Mouse (Mus musculus) kidney, postnatal 10 days (tissue): ENCODE measurements around the gene Slc48a1.

ENCODE experiments used
- DNase-seq: peaks from one replicate; pipeline ENCODE4 v3.0.0; 2021; ENCODE audit warnings: mixed read lengths

Slc48a1 gene

GRCm38 (mm10) chr15:97828901-97829338, 50.6 kb downstream of the Slc48a1 start:
- peak; percentile 64 for DNase-seq

DNA sequence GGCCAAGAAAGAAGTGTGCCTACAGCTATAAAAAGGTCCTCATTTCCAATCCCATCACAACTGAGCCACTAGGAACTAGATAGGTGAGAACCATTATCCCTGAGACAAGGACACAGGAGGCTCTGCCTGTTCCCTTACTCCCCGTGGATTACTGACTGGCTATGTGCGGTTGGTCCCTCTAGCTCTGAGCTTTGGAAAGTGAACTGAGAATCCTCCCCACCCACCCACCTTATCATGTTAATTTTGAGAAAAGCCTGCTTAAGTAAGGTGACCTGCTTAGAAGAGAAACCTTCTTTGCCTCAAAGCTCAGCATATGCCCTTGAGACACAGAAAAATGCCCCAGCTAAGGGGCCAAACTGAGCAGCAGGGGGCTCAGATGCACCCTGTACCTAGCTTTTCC, 51.1 kb downstream of the Slc48a1 start:
- no peak for DNase-seq

DNA sequence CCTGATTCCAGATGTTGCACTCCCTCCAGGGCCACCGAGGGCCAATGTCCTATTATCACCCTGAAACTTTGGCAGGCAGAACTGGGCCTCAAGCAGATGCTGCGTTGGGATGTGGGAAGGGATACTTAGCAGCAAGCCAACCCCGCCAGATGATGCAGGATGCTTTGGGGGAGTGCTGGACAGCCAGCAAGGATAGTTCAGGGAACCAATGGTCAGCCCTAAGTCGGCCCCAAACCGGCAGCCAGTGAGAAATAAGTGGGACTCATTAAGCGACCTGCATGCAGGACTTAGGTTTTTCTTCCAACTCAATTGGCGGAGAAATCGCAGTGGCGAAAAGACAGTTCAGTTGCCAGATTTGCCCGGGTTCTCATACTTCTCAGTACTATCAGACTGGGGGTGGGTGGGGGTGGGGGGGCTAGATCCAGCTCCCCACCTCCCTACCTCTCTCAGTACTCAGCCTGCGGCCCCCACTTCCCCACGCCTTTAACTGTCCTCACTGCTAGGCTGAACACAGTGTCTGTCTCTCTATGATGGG, 52.0 kb downstream of the Slc48a1 start:
- peak; percentile 47 for DNase-seq

GRCm38 (mm10) chr15:97830788-97831241, 52.5 kb downstream of the Slc48a1 start:
- DNase-seq: peak; percentile 74

DNA sequence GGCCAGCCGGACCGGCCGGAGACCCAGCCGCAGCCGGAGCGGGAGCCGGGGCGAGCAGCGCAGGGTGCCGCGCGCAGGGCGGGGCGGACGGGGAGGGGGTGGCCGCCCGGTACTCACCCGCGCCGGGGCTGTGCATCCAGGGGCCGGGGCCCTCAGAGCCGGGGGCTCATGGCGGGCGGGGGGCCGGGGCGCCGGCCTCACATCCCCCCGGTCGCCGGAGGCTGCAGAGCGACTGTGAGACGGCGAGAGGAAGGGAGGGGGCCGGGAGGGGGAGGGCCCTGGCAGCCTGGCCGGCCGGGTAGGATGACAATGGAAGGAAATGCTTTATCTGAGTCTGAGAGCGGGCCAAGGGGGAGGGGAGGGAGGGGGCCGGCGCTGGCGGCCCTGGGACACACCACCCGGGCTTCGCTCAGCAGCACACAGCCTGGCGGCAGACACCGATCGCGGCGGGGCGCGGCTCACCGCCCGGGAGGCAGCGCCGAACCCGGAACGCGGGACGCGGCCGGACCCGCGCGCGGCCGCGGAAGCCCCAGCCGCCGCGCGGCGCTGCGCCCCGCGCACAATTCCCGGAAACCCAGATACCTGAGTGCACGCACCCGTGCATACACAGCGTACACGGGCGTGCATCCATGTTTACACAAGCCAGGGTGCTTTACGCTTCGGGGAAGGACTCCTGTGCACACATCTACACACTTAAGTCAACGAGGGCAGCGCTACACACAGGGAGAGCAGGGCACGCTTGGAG, 53.1 kb downstream of the Slc48a1 start:
- peak; percentile 89 for DNase-seq

DNA sequence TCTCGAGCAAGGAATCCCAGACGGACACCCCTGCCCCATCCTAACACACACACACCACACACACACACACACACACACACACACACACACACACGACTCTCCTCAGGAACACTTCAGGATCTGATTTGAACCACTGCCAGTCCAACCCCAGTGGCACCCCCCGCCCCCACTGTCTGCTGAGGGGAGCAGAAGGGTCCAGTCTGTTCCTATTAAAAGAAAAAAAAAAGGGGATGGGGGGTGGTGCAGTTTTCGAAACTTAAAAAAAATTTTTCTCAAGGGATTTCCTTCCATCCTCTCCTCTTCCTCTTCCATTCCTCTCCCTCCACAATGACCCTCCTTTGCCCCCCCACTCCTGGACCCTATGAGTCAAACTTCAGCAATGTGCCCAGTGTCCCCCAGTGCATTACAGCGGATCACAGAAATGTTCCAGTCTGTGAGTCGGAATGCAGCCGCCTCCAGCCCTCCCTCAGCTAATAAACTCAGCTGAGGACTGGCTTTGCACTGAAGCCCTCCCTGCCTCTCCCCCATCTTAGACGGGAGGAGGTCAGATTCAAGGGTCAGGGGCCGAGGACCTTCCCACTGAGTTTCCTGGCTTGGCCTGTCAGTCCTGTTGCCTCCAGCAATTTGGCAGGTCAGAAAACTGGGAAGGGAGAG, 53.8 kb downstream of the Slc48a1 start:
- DNase-seq: peak; percentile 80

DNA sequence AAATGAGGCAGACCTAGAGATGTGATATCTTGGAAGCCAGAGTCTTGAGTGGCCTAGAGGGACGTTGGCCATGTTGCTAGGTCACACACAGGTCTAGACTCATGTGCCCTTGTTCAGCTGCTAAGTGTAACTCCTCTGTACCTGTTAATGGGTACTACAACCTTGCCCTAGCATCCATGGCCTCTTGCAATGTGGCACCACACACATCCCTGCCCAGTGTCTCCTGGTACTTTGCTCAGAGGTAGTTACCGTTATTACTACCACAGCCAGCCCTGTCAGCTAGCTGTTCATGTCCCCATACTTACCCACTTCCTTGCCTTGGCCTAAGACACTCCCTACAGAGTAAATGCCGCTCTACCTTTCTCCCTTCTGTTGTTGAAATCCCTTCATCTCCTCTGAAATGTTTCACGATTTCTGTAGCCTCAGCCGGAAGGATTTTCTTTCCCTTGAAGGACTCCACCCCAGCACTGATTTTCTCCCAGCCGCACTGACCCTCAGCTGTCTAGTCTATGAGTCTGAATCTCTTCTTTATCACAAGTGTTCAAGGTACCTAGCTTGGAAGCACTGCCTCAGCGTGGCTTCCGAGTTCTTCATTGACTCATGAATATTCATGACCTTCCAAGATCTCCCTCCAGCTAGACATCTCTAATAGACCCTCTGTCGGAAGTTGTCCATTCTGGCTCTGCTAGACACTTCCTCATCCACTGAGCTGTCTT, 54.6 kb downstream of the Slc48a1 start:
- no peak for DNase-seq

DNA sequence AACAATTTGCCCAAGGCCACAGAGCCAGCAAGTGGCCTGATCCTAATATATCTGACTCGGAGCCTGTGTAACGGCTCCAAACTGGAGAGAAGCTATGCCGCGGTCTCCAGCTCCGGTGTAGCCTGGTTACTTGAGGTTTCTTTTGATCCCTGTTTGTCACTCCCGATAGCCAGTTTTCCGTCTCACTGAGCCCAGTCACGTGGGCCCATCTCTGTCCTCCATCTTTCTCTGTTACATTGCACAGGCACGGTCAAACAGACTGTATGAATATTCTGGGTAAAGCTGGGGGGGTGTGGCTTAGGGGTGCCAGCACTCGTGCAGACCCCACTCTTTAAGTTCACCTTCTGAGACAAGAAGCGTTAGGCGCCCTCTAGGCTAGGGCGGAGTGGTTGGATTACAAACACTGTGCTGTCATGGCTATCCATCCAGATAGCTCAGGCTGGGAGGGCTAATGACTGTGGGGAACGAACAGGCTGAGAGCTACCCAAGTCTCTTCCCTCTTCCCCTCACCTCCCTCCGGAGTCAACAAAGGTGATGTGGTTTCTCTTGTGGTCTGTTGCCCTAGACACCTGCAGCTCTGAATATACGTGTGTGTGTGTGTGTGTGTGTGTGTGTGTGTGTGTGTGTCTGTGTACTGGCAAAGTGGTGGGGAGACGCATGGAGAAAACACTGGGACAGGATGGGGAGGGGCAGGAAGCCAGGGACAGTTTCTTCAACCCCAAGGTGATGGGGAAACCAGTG, 58.0 kb downstream of the Slc48a1 start:
- DNase-seq: no peak

DNA sequence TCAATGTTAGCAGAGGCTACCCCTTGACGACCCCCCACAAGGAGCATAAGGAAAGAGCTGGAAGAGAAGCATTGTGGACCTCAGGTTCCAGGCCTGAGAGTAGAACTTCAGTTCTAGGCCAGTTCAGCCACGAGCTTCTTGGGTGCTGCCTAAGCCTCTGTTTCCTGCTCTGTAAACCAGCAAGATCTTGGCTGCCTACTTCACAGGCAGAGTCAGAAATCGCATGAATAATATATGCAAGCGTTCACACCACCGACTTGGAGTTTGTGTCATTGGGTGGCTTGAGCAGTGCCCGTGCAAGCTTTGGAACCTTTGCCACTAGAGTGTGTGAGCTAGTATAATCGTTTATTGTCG, 58.6 kb downstream of the Slc48a1 start:
- DNase-seq: no peak

DNA sequence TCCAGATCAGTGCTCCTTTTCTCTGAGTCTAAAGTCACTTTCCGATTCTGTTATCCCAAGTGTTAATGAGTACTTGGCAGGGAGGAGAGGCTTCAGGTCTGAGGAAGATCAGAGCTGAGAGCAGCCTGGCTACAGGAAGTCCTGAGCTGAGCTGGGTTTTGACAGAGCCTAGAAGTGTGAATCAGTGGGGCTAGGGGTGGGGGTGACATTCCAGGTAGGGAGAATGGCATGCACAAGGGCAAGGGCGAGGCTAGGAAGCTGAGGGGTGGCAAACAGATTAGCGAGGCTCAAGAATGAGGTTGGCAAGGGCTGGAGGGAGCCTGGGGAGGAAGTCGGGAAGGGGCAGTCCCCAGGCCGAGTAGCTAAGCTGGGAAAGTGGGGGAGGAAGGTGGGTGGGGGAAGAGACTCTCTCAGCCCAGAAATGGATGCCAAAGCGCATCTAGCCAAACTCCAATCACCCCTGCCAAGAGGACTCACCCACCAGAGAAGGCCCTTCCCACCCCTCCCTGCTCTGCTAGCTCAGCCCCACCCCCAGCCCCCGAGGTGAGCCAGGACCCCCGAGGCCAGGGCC, 59.3 kb downstream of the Slc48a1 start:
- peak; percentile 57 for DNase-seq

DNA sequence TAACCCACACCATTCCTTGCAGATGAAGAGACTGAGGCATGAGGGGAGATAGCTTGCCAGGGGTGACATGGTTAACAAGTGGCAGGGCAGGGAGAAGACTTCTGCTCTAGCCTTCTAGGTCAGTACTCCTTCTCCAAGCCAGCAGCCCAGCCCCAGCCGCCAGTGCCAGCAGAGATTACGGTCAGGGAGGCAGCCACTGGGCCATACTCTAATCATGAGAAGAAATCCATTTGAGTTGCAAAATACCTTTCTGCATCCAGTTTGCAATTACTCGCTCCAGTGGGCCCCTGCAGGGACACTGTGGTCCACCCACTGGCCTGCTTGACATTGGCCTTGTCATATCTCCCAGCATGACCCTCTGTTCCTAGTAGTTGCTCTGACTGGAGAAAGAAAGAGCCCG, 60.1 kb downstream of the Slc48a1 start:
- peak; percentile 44 for DNase-seq

DNA sequence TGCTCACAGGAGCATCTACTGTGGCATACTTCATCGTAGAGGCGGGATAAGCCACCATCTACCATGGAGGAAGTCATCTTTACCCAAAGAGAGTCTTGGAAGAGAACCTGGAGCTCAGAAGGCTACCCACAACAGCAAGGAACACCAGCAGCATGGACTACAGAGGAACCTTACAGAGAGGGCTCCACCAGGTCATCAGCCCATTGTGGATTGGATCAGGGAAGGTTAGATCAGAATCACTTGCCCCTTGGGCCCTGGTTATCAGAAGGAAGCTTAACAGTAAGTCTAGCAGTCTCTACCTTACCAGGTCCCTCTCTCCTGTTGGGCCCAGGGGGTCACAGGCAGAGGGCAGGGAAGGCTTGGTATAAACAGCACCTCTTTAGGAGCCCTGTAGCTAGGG, 60.7 kb downstream of the Slc48a1 start:
- no peak for DNase-seq

DNA sequence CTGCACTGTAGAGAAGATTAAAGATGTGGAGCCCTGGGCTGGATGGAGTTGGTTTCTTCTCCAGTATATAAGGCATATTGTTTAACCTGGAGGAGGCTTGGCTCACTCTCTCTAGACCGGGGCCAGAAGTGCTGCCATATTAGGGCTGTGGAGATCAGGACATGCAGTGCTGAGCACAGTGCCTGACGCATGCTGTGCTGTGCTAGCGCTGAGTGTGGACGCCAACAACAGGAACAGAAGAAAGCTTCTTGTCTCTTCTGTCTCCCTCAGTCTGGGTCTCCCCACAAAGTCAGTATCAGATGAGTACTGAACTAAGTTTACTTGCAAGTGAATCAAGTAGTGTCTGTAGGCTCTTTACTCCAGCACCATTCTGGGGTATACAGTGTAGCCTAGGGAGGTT, 61.2 kb downstream of the Slc48a1 start:
- no peak for DNase-seq

- DNase-seq: peak; percentile 91
These were observed 61.7 kb downstream of the Slc48a1 start for GRCm38 (mm10) chr15:97839991-97840455.

GRCm38 (mm10) chr15:97840781-97841180, 62.5 kb downstream of the Slc48a1 start:
- DNase-seq: no peak

DNA sequence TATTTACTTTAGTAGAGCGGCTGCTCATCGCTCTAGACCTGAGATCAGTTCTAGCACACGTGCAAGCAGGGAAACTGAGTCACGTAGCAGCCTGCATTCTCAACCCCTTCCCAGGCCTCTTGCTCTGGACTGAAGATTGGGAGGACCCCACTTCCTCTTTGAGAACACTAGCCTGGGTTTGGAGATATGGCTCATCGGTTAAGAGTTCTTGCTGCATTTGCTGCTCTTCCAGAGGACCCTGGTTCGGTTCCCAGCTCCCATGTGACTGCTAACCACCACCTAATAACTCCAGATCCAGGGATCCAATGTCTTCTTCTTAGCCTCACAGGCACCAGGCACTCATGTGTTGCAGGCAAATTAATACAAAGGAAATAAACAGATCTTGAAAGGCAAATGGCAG, 63.1 kb downstream of the Slc48a1 start:
- no peak for DNase-seq

- no peak for DNase-seq
These were observed 63.7 kb downstream of the Slc48a1 start for GRCm38 (mm10) chr15:97842058-97842457.
